Mouse (Mus musculus) G1E (cell line): Measurements from ENCODE around the gene Efcab10. TPM values are rescaled to one million over a fixed set of nuclear protein-coding genes. Genes with fewer than 3 reads are reported as not detected.

Experiments
- ATAC-seq: 2 replicates; pipeline ENCODE4 v1.8.0; 2016; ENCODE audit warnings: mild to moderate bottlenecking; ENCODE audit not compliant: insufficient number of reproducible peaks, poor library complexity, low FRiP score, severe bottlenecking; ENCODE audit errors: extremely low read depth
- DNase-seq: peaks from one replicate; pipeline ENCODE4 v3.0.0; 2012; ENCODE audit warnings: low spot score
- H3K27me3 ChIP-seq: 2 replicates; pipeline ENCODE4 v1.6.1; 2012; ENCODE audit warnings: mild to moderate bottlenecking, low read length, inconsistent platforms; ENCODE audit not compliant: insufficient read depth
- H3K36me3 ChIP-seq: replicated peaks from 2 replicates; pipeline ENCODE3; 2012; ENCODE audit warnings: mild to moderate bottlenecking, inconsistent platforms
- H3K4me1 ChIP-seq: 2 replicates; pipeline ENCODE4 v1.6.1; 2012; ENCODE audit warnings: low read depth, low read length, inconsistent platforms, mixed read lengths; ENCODE audit not compliant: insufficient read depth
- H3K4me3 ChIP-seq: 2 replicates; pipeline ENCODE4 v1.5.1; 2012; ENCODE audit warnings: low read depth, mild to moderate bottlenecking, inconsistent platforms, low read length, moderate library complexity, mixed read lengths
- H3K9me3 ChIP-seq: replicated peaks from 2 replicates; pipeline ENCODE4 v1.6.1; 2012; ENCODE audit warnings: inconsistent platforms
- CTCF ChIP-seq: IDR thresholded peaks from 2 replicates; pipeline ENCODE4 v1.5.1; 2012; ENCODE audit warnings: low read depth, low read length, inconsistent platforms, mixed read lengths
- GATA1 ChIP-seq: IDR thresholded peaks from 2 replicates; pipeline ENCODE4 v1.6.1; 2012; ENCODE audit warnings: borderline replicate concordance, low read length, inconsistent platforms, mixed read lengths
- GATA2 ChIP-seq: IDR thresholded peaks from 2 replicates; pipeline ENCODE4 v1.6.1; 2012; ENCODE audit warnings: low read depth, low read length, inconsistent platforms, borderline replicate concordance
- POLR2AphosphoS5 ChIP-seq: IDR thresholded peaks from 2 replicates; pipeline ENCODE4 v1.6.1; 2012; ENCODE audit warnings: low read depth, low read length, inconsistent platforms; ENCODE audit not compliant: insufficient replicate concordance
- TAL1 ChIP-seq: conservative IDR thresholded peaks from 2 replicates; pipeline ENCODE4 v1.6.1; 2012; ENCODE audit warnings: low read depth, low read length, inconsistent platforms, mixed read lengths
- polyA plus RNA-seq: library from polyadenylated mRNA; stranded (reverse); fragments of >175 nt; gene quantifications from 2 replicates; pipeline ENCODE4 v1.2.3, GENCODE M21; 2012
- total RNA-seq, 2 experiments: library from RNA; stranded (forward) in 1 of 2; stranded (reverse) in 1 of 2; fragments of 200-1000 nt in 1 of 2; fragments of >200 nt in 1 of 2; fragmentation: Nextera tagmentation in 1 of 2; gene quantifications; 2 replicates each; pipeline ENCODE4 v1.2.3; 2014 to 2017

Efcab10 gene
- total and polyA plus RNA-seq, 3 experiments, result not detected

DNA sequence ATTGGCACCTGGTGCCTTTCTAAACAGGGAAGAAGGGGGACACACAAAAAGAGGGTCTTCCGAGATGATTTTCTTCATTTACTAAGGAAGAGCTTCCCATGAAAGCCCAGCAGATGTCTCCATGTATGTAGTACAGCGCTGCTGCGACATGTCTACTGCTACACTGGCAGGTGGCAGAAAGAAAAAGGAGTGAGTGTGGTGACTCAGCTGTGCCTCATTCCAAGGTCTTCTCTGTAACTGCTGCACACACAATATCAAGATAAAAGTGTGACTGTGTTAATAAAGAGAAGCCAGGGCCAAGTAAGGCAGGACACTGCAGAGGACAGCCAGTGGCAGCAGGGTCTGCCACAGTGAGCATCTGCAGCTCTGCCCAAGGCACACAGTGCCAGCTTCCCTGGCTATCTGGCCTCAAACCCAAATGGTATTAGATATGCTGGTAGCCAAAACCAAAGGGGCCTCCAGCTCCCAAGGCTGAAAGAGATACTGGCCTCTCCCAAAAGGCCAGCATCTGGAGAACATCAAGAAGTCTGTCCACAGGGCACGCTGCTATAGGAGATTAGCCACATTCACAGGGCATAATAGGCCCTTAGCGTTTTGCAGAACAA is 34.7 kb upstream of the Efcab10 start:
- no peak for ATAC-seq
- peaks cover 96% of the 10 kb centered on the region for H3K36me3 ChIP-seq
- TF ChIP-seq CTCF (no peak), GATA1 (no peak), GATA2 (no peak), POLR2AphosphoS5 (no peak), TAL1 (no peak)

GRCm38 (mm10) chr12:33360729-33361128 is 33.9 kb upstream of the Efcab10 start:
- Histone ChIP-seq H3K9me3 (no peaks in the 10 kb centered on the region), H3K4me3 (no peak overlapping the region), H3K4me1 (no peaks in the 10 kb centered on the region), H3K27me3 (no peaks in the 10 kb centered on the region), H3K36me3 (peaks cover 96% of the 10 kb centered on the region)
- DNase-seq, result no peak
- ATAC-seq, result no peak
- TF ChIP-seq GATA1 (no peak), TAL1 (no peak), GATA2 (no peak), CTCF (no peak)

More for the DNA sequence above, 34.7 kb upstream of the Efcab10 start:
- H3K4me1 ChIP-seq, result no peaks in the 10 kb centered on the region
- H3K4me3 ChIP-seq, result no peak overlapping the region
- no peak for DNase-seq
- H3K9me3 ChIP-seq, result no peaks in the 10 kb centered on the region
- H3K27me3 ChIP-seq, result no peaks in the 10 kb centered on the region

GRCm38 (mm10) chr12:33364511-33364910 is 30.1 kb upstream of the Efcab10 start:
- Histone ChIP-seq H3K4me1 (peaks cover 24% of the 10 kb centered on the region), H3K4me3 (no peak overlapping the region), H3K9me3 (no peaks in the 10 kb centered on the region), H3K36me3 (peaks cover 99% of the 10 kb centered on the region), H3K27me3 (no peaks in the 10 kb centered on the region)
- TF ChIP-seq GATA2 (no peak), GATA1 (no peak), POLR2AphosphoS5 (no peak), TAL1 (no peak), CTCF (no peak)
- ATAC-seq (no peak), DNase-seq (no peak)

GRCm38 (mm10) chr12:33365133-33365532 is 29.5 kb upstream of the Efcab10 start:
- peaks cover 99% of the 10 kb centered on the region for H3K36me3 ChIP-seq
- H3K4me3 ChIP-seq, result no peak overlapping the region
- no peaks in the 10 kb centered on the region for H3K27me3 ChIP-seq
- no peaks in the 10 kb centered on the region for H3K9me3 ChIP-seq
- no peak for TF ChIP-seq CTCF
- TF ChIP-seq GATA1, result no peak
- TF ChIP-seq TAL1, result no peak
- no peak for TF ChIP-seq POLR2AphosphoS5
- no peak for TF ChIP-seq GATA2
- DNase-seq (no peak), ATAC-seq (no peak)
- peaks cover 29% of the 10 kb centered on the region for H3K4me1 ChIP-seq

GRCm38 (mm10) chr12:33369555-33369954 is 25.1 kb upstream of the Efcab10 start:
- no peak for TF ChIP-seq TAL1
- no peak for TF ChIP-seq GATA2
- no peak for TF ChIP-seq CTCF
- TF ChIP-seq POLR2AphosphoS5, result no peak
- no peak for TF ChIP-seq GATA1
- ATAC-seq (peak; percentile 70), DNase-seq (peak; percentile 72)
- Histone ChIP-seq H3K27me3 (no peaks in the 10 kb centered on the region), H3K36me3 (peaks cover 94% of the 10 kb centered on the region), H3K9me3 (no peaks in the 10 kb centered on the region), H3K4me3 (no peak overlapping the region; the same call in 1 of the 2 replicates), H3K4me1 (peaks cover 34% of the 10 kb centered on the region)

GRCm38 (mm10) chr12:33379624-33380445 is 14.8 kb upstream of the Efcab10 start:
- TF ChIP-seq CTCF, result peak; percentile 99
- TF ChIP-seq TAL1, result no peak
- Histone ChIP-seq H3K36me3 (peaks cover 6% of the 10 kb centered on the region), H3K27me3 (peaks cover 5% of the 10 kb centered on the region), H3K4me1 (peaks cover 11% of the 10 kb centered on the region), H3K4me3 (peak overlapping the region; percentile 55; the same call in 1 of the 2 replicates), H3K9me3 (no peaks in the 10 kb centered on the region)
- ATAC-seq (peak; percentile 77), DNase-seq (peak; percentile 87)
